Mouse (Mus musculus): ENCODE results near the gene Fbxw18. TPM values are rescaled to one million over a fixed set of nuclear protein-coding genes. Genes with fewer than 3 reads are reported as not detected.
"Not testable (repeated sequence)": the region's sequence is repeated elsewhere in the genome, so short reads cannot be mapped to it uniquely, and the experiment has no call there.

The Fbxw18 gene
- not detected in 2 replicates for polyA plus RNA-seq (2012; ENCODE audit: insufficient read depth, insufficient read length, low replicate concordance, missing spikeins)

GRCm38 (mm10) chr9:109702600-109702999 is at the start of gene Fbxw18:
Gene Fbxw18 (minus strand): TSS chr9:109702700.
- not testable (repeated sequence) for H3K4me1 ChIP-seq (ENCODE audit: control insufficient read depth, insufficient read depth, low read length)
- 74% methylated on average over 4 of the region's 4 CpGs for WGBS

GRCm38 (mm10) chr9:109745989-109746388 is 43.5 kb upstream of the Fbxw18 start, which contains the start of gene Fbxw26:
Gene Fbxw26 (minus strand): TSS chr9:109746089.
- not testable (repeated sequence) for H3K4me1 ChIP-seq (ENCODE audit: control insufficient read depth, insufficient read depth, low read length); H3K4me3 ChIP-seq (ENCODE audit: insufficient read depth, low read depth, low read length); H3K27ac ChIP-seq (ENCODE audit: insufficient read depth, low read depth, low read length)
- 85% methylated on average over 3 of the region's 3 CpGs for WGBS

More at GRCm38 (mm10) chr9:109702600-109702999, at the start of gene Fbxw18:
- H3K27ac ChIP-seq (ENCODE audit: insufficient read depth, low read depth, low read length); H3K4me3 ChIP-seq (ENCODE audit: insufficient read depth, low read depth, low read length): not testable (repeated sequence)

- Histone ChIP-seq H3K27ac (ENCODE audit: insufficient read depth, low read depth, low read length) (no peak overlapping the region), H3K4me3 (ENCODE audit: insufficient read depth, low read depth, low read length) (no peak overlapping the region), H3K4me1 (ENCODE audit: control insufficient read depth, insufficient read depth, low read length) (no peaks in the 10 kb centered on the region)
- 0% methylated on average over 1 of the region's 1 CpGs for WGBS
- TF ChIP-seq CTCF (IDR thresholded peaks at IDR 0.05; ENCODE audit: insufficient read depth, low read depth, low read length) = no peak
- no peak for TF ChIP-seq POLR2A (IDR thresholded peaks at IDR 0.05; ENCODE audit: insufficient read depth, low read depth, low read length)
Measured at GRCm38 (mm10) chr9:109685299-109685698, 17.2 kb downstream of the Fbxw18 start.

GRCm38 (mm10) chr9:109664552-109664951 is 37.9 kb downstream of the Fbxw18 start, which contains the start of gene Fbxw25:
Gene Fbxw25 (minus strand): TSS chr9:109664652.
- not testable (repeated sequence) for H3K27ac ChIP-seq (ENCODE audit: insufficient read depth, low read depth, low read length); H3K4me1 ChIP-seq (ENCODE audit: control insufficient read depth, insufficient read depth, low read length); H3K4me3 ChIP-seq (ENCODE audit: insufficient read depth, low read depth, low read length)
- WGBS = 76% methylated on average over 2 of the region's 2 CpGs

Other genes starting within 250 kb of the Fbxw18 start
- gene Fbxw19, start 206.8 kb downstream of the Fbxw18 start, polyA plus RNA-seq (2012; ENCODE audit: insufficient read depth, insufficient read length, low replicate concordance, missing spikeins) = not detected in 2 replicates
- gene Fbxw15, start 134.4 kb downstream of the Fbxw18 start, polyA plus RNA-seq (2012; ENCODE audit: insufficient read depth, insufficient read length, low replicate concordance, missing spikeins) = not detected in 2 replicates
- not detected in 2 replicates for gene Fbxw24, start 76.6 kb downstream of the Fbxw18 start, polyA plus RNA-seq (2012; ENCODE audit: insufficient read depth, insufficient read length, low replicate concordance, missing spikeins)
- not detected in 2 replicates for gene Fbxw25, start 38.0 kb downstream of the Fbxw18 start, polyA plus RNA-seq (2012; ENCODE audit: insufficient read depth, insufficient read length, low replicate concordance, missing spikeins)
- not detected in 2 replicates for gene Fbxw26, start 43.4 kb upstream of the Fbxw18 start, polyA plus RNA-seq (2012; ENCODE audit: insufficient read depth, insufficient read length, low replicate concordance, missing spikeins)
- gene Fbxw27, start 88.0 kb upstream of the Fbxw18 start, polyA plus RNA-seq (2012; ENCODE audit: insufficient read depth, insufficient read length, low replicate concordance, missing spikeins) = not detected in 2 replicates
- gene Spink8, start 109.6 kb upstream of the Fbxw18 start, polyA plus RNA-seq (2012; ENCODE audit: insufficient read depth, insufficient read length, low replicate concordance, missing spikeins) = not detected in 2 replicates
- gene Nme6, start 130.0 kb upstream of the Fbxw18 start, polyA plus RNA-seq (2012; ENCODE audit: insufficient read depth, insufficient read length, low replicate concordance, missing spikeins) = not detected in 2 replicates
- gene Camp, start 146.9 kb upstream of the Fbxw18 start, polyA plus RNA-seq (2012; ENCODE audit: insufficient read depth, insufficient read length, low replicate concordance, missing spikeins) = not detected in 2 replicates
- gene Cdc25a, start 172.9 kb upstream of the Fbxw18 start, polyA plus RNA-seq (2012; ENCODE audit: insufficient read depth, insufficient read length, low replicate concordance, missing spikeins) = not detected in 2 replicates
- gene Map4, start 228.8 kb upstream of the Fbxw18 start, polyA plus RNA-seq (2012; ENCODE audit: insufficient read depth, insufficient read length, low replicate concordance, missing spikeins) = 93.0 and 647 TPM in 2 replicates

Data from olfactory bulb, adult 2 months (tissue).